Mouse (Mus musculus) ES-E14 (cell line): ENCODE data around the gene Gdf9. TPM values are rescaled to one million over a fixed set of nuclear protein-coding genes. Genes with fewer than 3 reads are reported as not detected.

Experiments
- DNase-seq: peaks from one replicate; pipeline ENCODE4 v3.0.0-alpha.2; 2013; ENCODE audit warnings: low read depth, low spot score
- H3K27ac ChIP-seq: 2 replicates; pipeline ENCODE4 v1.5.1; 2012; ENCODE audit warnings: low read depth, mild to moderate bottlenecking, low read length, moderate library complexity, mixed read lengths; ENCODE audit not compliant: poor library complexity, insufficient read depth, severe bottlenecking
- H3K36me3 ChIP-seq: 2 replicates; pipeline ENCODE4 v1.6.1; 2012; ENCODE audit warnings: mild to moderate bottlenecking, low read length, moderate library complexity, mixed read lengths; ENCODE audit not compliant: control insufficient read depth, poor library complexity, insufficient read depth, severe bottlenecking
- H3K4me1 ChIP-seq, 2 experiments: fragments of 150-350 bp in 1 of 2; sonication (generic) in 1 of 2; 2 replicates each; pipeline ENCODE4 v1.6.1; 2012; ENCODE audit warnings: low read length in 2 of 2, mild to moderate bottlenecking in 1 of 2, mixed read lengths in 1 of 2; ENCODE audit not compliant: control insufficient read depth in 2 of 2, insufficient read depth in 2 of 2, poor library complexity in 1 of 2
- H3K4me3 ChIP-seq, 2 experiments: fragments of 150-350 bp in 1 of 2; sonication (generic) in 1 of 2; 2 replicates each; pipeline ENCODE4 v1.5.1; 2012; ENCODE audit warnings: low read length in 2 of 2, low read depth in 1 of 2, mild to moderate bottlenecking in 1 of 2, mixed read lengths in 1 of 2; ENCODE audit not compliant: insufficient read depth in 1 of 2, poor library complexity in 1 of 2, severe bottlenecking in 1 of 2
- H3K9ac ChIP-seq: 2 replicates; pipeline ENCODE4 v1.6.1; 2012; ENCODE audit warnings: low read depth, mild to moderate bottlenecking, low read length, mixed read lengths; ENCODE audit not compliant: poor library complexity, insufficient read depth, severe bottlenecking
- H3K9me3 ChIP-seq: fragments of 150-350 bp; sonication (generic); 2 replicates; pipeline ENCODE4 v1.6.1; 2012; ENCODE audit warnings: low read depth, mild to moderate bottlenecking, low read length; ENCODE audit not compliant: control insufficient read depth, insufficient read depth
- CHD2 ChIP-seq: IDR thresholded peaks from 2 replicates; pipeline ENCODE4 v1.6.1; 2014; ENCODE audit warnings: mild to moderate bottlenecking, low read depth, low read length, inconsistent platforms
- HCFC1 ChIP-seq: IDR thresholded peaks from 2 replicates; pipeline ENCODE4 v1.6.1; 2012; ENCODE audit warnings: low read length, inconsistent platforms, borderline replicate concordance; ENCODE audit not compliant: insufficient read depth
- MAFK ChIP-seq: IDR thresholded peaks from 2 replicates; pipeline ENCODE4 v1.6.1; 2014; ENCODE audit warnings: mild to moderate bottlenecking, low read depth, low read length, inconsistent platforms; ENCODE audit not compliant: insufficient read depth
- ZC3H11A ChIP-seq: IDR thresholded peaks from 2 replicates; pipeline ENCODE4 v1.6.1; 2012; ENCODE audit warnings: low read depth, mild to moderate bottlenecking, inconsistent platforms, low read length, borderline replicate concordance
- ZNF384 ChIP-seq: IDR thresholded peaks from 2 replicates; pipeline ENCODE4 v1.6.1; 2012; ENCODE audit warnings: low read depth, low read length, inconsistent platforms
- in situ Hi-C, 2 experiments: fragments of 600-800 bp; cut with MboI; formaldehyde crosslinking; loops; one replicate each; pipeline ENCODE4 v1.15.1; 2025; ENCODE audit warnings: low sequenced_read_pairs in 2 of 2, inconsistent platforms in 1 of 2; ENCODE audit not compliant: unreplicated experiment in 2 of 2
- total RNA-seq: library from RNA; depleted of rRNA; stranded (reverse); fragments of 300-350 nt; gene quantifications from 2 replicates; pipeline ENCODE4 v1.2.3, GENCODE M21; 2012

Gdf9 gene
- total RNA-seq, 1 experiment = 0.45 TPM

DNA sequence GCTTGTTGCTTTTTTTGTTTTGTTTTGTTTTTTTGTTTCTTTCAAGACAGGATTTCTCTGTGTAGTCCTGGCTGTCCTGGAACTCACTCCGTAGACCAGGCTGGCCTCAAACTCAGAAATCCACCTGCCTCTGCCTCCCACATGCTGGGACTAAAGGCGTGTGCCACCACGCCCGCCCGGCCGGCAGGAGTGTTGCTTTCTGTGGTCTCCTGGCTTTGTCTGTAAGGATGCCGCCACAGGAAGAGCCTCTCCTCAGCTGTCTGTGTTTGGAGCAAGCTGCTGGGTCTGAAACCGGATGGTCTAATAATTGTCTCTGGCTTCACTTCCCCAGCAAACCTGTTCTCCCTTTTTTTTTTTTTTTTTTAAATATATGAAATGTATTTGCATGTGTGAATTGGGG lies 4.7 kb downstream of the Gdf9 start:
- no peak for TF ChIP-seq HCFC1
- no peak for TF ChIP-seq CHD2
- TF ChIP-seq ZC3H11A = no peak
- H3K4me3 ChIP-seq = no peak overlapping the region
- no peak overlapping the region for H3K27ac ChIP-seq
- no peaks in the 10 kb centered on the region for H3K9me3 ChIP-seq
- in situ Hi-C loops = no loop called here
- peaks cover 0 to 13% of the 10 kb centered on the region in 2 experiments; a peak in 3 of 4 replicates for H3K4me1 ChIP-seq
- no peak for DNase-seq
- H3K36me3 ChIP-seq = no peaks in the 10 kb centered on the region
- no peak overlapping the region for H3K9ac ChIP-seq

DNA sequence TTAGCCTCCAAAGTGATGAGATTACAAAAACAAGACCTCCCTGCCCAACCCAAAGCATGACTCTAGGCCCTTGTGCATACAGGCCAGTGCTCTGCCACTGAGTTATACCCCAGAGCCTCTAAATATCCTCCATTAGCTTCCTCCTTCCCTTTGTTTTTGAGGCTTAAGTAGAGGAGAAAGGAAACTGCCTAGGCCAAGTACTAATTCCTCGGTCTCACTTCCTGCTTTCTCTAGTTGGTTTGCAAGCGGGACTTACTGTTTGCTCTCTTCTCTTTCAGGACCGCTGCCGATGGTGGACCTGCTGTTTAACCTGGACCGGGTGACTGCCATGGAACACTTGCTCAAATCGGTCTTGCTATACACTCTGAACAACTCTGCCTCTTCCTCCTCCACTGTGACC lies 5.5 kb downstream of the Gdf9 start:
- DNase-seq = no peak
- Histone ChIP-seq H3K9ac (no peak overlapping the region), H3K27ac (no peak overlapping the region), H3K9me3 (no peaks in the 10 kb centered on the region), H3K36me3 (no peaks in the 10 kb centered on the region), H3K4me1 (peaks cover 0 to 13% of the 10 kb centered on the region in 2 experiments; a peak in 3 of 4 replicates), H3K4me3 (no peak overlapping the region)
- in situ Hi-C loops = no loop called here
- TF ChIP-seq ZC3H11A = no peak
- TF ChIP-seq HCFC1 = no peak
- TF ChIP-seq CHD2 = no peak
- no peak for TF ChIP-seq MAFK
- TF ChIP-seq ZNF384 = no peak

DNA sequence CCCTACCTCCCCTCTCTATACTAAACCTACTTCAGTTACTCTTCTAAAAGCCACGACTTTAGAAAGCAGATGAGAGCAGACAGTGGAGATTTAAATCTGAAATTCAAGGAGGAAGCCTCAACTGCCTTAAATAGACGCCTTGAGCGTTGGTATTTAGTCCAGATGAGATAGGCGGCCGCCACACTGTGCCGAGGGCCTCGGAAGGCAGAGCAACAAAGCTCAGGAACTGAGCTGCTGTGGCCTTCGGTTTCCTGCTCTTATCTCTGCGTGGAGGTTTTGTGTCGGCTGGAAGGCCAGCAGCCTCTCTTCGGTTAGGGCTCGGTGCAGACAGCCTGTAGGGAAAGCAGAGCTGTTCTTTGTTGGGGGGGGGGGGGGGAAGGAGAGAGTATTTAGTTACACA lies 11.1 kb downstream of the Gdf9 start:
- Histone ChIP-seq H3K9me3 (no peaks in the 10 kb centered on the region), H3K36me3 (no peaks in the 10 kb centered on the region), H3K4me1 (peaks cover 0 to 6% of the 10 kb centered on the region in 2 experiments; a peak in 1 of 4 replicates), H3K4me3 (no peak overlapping the region), H3K9ac (no peak overlapping the region; the same call in 1 of the 2 replicates), H3K27ac (no peak overlapping the region)
- TF ChIP-seq CHD2 (no peak), ZC3H11A (no peak), HCFC1 (no peak), ZNF384 (no peak), MAFK (no peak)
- in situ Hi-C loops = no loop called here
- no peak for DNase-seq

- H3K4me1 ChIP-seq = peaks cover 0 to 6% of the 10 kb centered on the region in 2 experiments; a peak in 1 of 4 replicates
- no peak for DNase-seq
- no peaks in the 10 kb centered on the region for H3K36me3 ChIP-seq
- in situ Hi-C loops = no loop called here
- H3K9ac ChIP-seq = no peak overlapping the region
- no peaks in the 10 kb centered on the region for H3K9me3 ChIP-seq
- H3K4me3 ChIP-seq = no peak overlapping the region
- H3K27ac ChIP-seq = no peak overlapping the region
- no peak for TF ChIP-seq MAFK
- no peak for TF ChIP-seq ZNF384
- TF ChIP-seq ZC3H11A = 0 out of 2 replicates have a peak, but pooled peaks have one; percentile 31
- no peak for TF ChIP-seq HCFC1
- no peak for TF ChIP-seq CHD2
Observed at GRCm38 (mm10) chr11:53443861-53444260, 13.0 kb downstream of the Gdf9 start.

DNA sequence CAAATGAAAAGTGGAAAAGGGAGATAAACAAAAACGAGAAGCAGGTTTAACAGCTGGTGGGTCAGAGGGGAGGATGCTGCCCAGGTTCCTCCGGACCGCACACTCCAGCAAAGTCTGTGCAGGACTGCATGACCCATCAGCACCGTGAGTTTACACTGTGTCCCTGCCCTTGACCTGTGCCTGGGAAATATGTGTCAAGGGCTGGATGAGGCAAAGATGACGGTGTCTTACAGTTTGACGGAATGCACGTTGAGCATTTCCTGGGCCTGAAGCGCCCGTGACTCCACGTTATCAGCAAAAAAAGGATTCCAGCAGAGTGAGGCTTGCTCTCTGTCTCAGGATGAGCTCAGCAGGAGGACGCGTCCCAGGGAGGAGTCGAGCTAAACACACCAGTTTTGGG lies 14.7 kb downstream of the Gdf9 start:
- TF ChIP-seq ZNF384 (no peak), MAFK (no peak), HCFC1 (no peak), ZC3H11A (no peak), CHD2 (no peak)
- Histone ChIP-seq H3K4me3 (no peak overlapping the region), H3K9ac (no peak overlapping the region), H3K9me3 (no peaks in the 10 kb centered on the region), H3K36me3 (no peaks in the 10 kb centered on the region), H3K27ac (no peak overlapping the region), H3K4me1 (peaks cover 0 to 6% of the 10 kb centered on the region in 2 experiments; a peak in 1 of 4 replicates)
- no peak for DNase-seq
- in situ Hi-C loops = no loop called here
